Mouse (Mus musculus) kidney, postnatal 0 days (tissue): ENCODE results near the gene 1700067K01Rik. TPM values are rescaled to one million over a fixed set of nuclear protein-coding genes. Genes with fewer than 3 reads are reported as not detected.

Source experiments
- ATAC-seq: fragments of 200-750 bp; cut with Nextera tagmentation; replicated peaks from 2 replicates; pipeline ENCODE4 v1.8.0; 2017; ENCODE audit warnings: low read depth, moderate number of reproducible peaks, moderate TSS enrichment, moderate library complexity; ENCODE audit not compliant: low FRiP score
- DNase-seq: peaks from one replicate; pipeline ENCODE4 v3.0.0-alpha.2; 2016; ENCODE audit warnings: low spot score
- H3K27ac ChIP-seq: fragments of 300-500 bp; sonication (generic); 2 replicates; pipeline ENCODE4 v1.5.1; 2014; ENCODE audit warnings: mild to moderate bottlenecking
- H3K27me3 ChIP-seq: fragments of 300-500 bp; sonication (generic); 2 replicates; pipeline ENCODE4 v1.6.1; 2014; ENCODE audit warnings: low read length, mixed read lengths; ENCODE audit not compliant: insufficient read depth
- H3K36me3 ChIP-seq: fragments of 300-500 bp; sonication (generic); 2 replicates; pipeline ENCODE4 v1.6.1; 2014; ENCODE audit warnings: low read length, mixed read lengths; ENCODE audit not compliant: insufficient read depth
- H3K4me1 ChIP-seq: fragments of 300-500 bp; sonication (generic); replicated peaks from 2 replicates; pipeline ENCODE4 v1.6.1; 2014; ENCODE audit warnings: antibody characterized with exemption, low read length, mixed read lengths; ENCODE audit not compliant: insufficient read depth
- H3K4me2 ChIP-seq: fragments of 300-500 bp; sonication (generic); 2 replicates; pipeline ENCODE4 v1.6.1; 2014; ENCODE audit warnings: mild to moderate bottlenecking, low read length, moderate library complexity, mixed read lengths
- H3K4me3 ChIP-seq: fragments of 300-500 bp; sonication (generic); replicated peaks from 2 replicates; pipeline ENCODE4 v1.5.1; 2014; ENCODE audit warnings: low read depth, low read length
- H3K9ac ChIP-seq: fragments of 300-500 bp; sonication (generic); 2 replicates; pipeline ENCODE4 v1.6.1; 2014; ENCODE audit warnings: low read depth, low read length
- H3K9me3 ChIP-seq: fragments of 300-500 bp; sonication (generic); replicated peaks from 2 replicates; pipeline ENCODE4 v1.6.1; 2016; ENCODE audit warnings: low read length, inconsistent platforms, mixed read lengths
- CTCF ChIP-seq: IDR thresholded peaks from 2 replicates; pipeline ENCODE4 v1.5.1; 2016; ENCODE audit warnings: antibody characterized with exemption, low read depth, mild to moderate bottlenecking, moderate library complexity
- WGBS: fragments of 180-500 bp; shearing (Covaris S2); extraction: QIAGEN DNeasy Blood & Tissue Kit; methylation state at CpG from one replicate; pipeline ENCODE4 v1.1.7; 2014; 5-methylcytosine and 5-hydroxymethylcytosine counted together
- polyA plus RNA-seq: library from polyadenylated mRNA; unstranded; fragments of >200 nt; fragmentation: Nextera tagmentation; extraction: Ambion mirVana; gene quantifications from 2 replicates; pipeline ENCODE4 v1.2.1, GENCODE M21; 2015

Gene 1700067K01Rik
- polyA plus RNA-seq, 1 experiment from 2014 or later = 1.1 TPM

- Histone ChIP-seq H3K4me3 (no peak overlapping the region), H3K9ac (no peak overlapping the region), H3K9me3 (no peaks in the 10 kb centered on the region), H3K27ac (no peak overlapping the region), H3K27me3 (no peaks in the 10 kb centered on the region), H3K4me1 (no peaks in the 10 kb centered on the region), H3K4me2 (no peak overlapping the region), H3K36me3 (peaks cover 30% of the 10 kb centered on the region)
- no peak for ATAC-seq
- DNase-seq = no peak
- WGBS = 67% methylated on average over 2 of the region's 2 CpGs
- TF ChIP-seq CTCF = no peak
These were observed 8.8 kb upstream of the 1700067K01Rik start for GRCm38 (mm10) chr8:83992488-83992887.

- no peaks in the 10 kb centered on the region for H3K27me3 ChIP-seq
- no peak overlapping the region for H3K9ac ChIP-seq
- WGBS = 92% methylated on average over 3 of the region's 3 CpGs
- peaks cover 28% of the 10 kb centered on the region; the same call in 1 of the 2 replicates for H3K36me3 ChIP-seq
- no peak overlapping the region for H3K27ac ChIP-seq
- H3K4me3 ChIP-seq = no peak overlapping the region
- H3K9me3 ChIP-seq = no peaks in the 10 kb centered on the region
- peaks cover 8% of the 10 kb centered on the region; the same call in 1 of the 2 replicates for H3K4me1 ChIP-seq
- TF ChIP-seq CTCF = no peak
- H3K4me2 ChIP-seq = no peak overlapping the region
- no peak for DNase-seq
- no peak for ATAC-seq
These were observed 7.3 kb upstream of the 1700067K01Rik start for GRCm38 (mm10) chr8:83994030-83994429.

- no peak for TF ChIP-seq CTCF
- H3K4me1 ChIP-seq = peaks cover 14% of the 10 kb centered on the region
- no peak overlapping the region for H3K27ac ChIP-seq
- no peaks in the 10 kb centered on the region for H3K27me3 ChIP-seq
- WGBS = 19% methylated on average over 12 of the region's 12 CpGs
- peak overlapping the region; percentile 90 for H3K4me2 ChIP-seq
- H3K9me3 ChIP-seq = no peaks in the 10 kb centered on the region
- peaks cover 10% of the 10 kb centered on the region; the same call in 1 of the 2 replicates for H3K36me3 ChIP-seq
- ATAC-seq (no peak), DNase-seq (no peak)
- peak overlapping the region; percentile 75; the same call in 1 of the 2 replicates for H3K4me3 ChIP-seq
- no peak overlapping the region for H3K9ac ChIP-seq
These were observed 5.3 kb upstream of the 1700067K01Rik start for GRCm38 (mm10) chr8:83995973-83996372.

- Histone ChIP-seq H3K9ac (peak overlapping the region; percentile 76), H3K4me3 (peak overlapping the region; percentile 75), H3K9me3 (no peaks in the 10 kb centered on the region), H3K27me3 (no peaks in the 10 kb centered on the region), H3K4me2 (peak overlapping the region; percentile 90), H3K4me1 (peaks cover 14% of the 10 kb centered on the region), H3K36me3 (peaks cover 9% of the 10 kb centered on the region; the same call in 1 of the 2 replicates), H3K27ac (peak overlapping the region; percentile 94)
- WGBS = under 1% methylated on average over 61 of the region's 103 CpGs
- ATAC-seq (peak; percentile 78), DNase-seq (peak; percentile 90)
- no peak for TF ChIP-seq CTCF
These were observed 4.5 kb upstream of the 1700067K01Rik start for GRCm38 (mm10) chr8:83996567-83997505.

DNA sequence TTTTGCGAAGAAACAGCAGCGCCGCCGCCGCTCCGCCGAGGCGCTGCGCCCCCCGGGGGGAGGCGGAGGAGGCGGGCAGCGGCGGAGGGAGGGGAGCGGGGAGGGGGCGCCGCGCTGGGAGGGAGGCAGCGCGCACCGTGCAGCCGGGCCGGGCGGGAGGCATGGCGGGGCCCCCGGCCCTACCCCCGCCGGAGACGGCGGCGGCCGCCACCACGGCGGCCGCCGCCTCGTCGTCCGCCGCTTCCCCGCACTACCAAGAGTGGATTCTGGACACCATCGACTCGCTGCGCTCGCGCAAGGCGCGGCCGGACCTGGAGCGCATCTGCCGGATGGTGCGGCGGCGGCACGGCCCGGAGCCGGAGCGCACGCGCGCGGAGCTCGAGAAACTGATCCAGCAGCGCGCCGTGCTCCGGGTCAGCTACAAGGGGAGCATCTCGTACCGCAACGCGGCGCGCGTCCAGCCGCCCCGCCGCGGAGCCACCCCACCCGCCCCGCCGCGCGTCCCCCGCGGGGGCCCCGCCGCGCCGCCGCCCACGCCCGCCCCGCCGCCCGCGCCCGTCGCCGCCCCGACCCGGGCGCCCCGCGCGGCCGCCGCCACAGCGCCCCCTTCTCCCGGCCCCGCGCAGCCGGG is 3.7 kb upstream of the 1700067K01Rik start, which contains the start of gene Samd1:
TSS of gene Samd1 (plus strand) at position 162 of the 631 bp plus-strand sequence.
- peak within 1 kb of the TSS; percentile 94 for H3K27ac ChIP-seq
- under 1% methylated on average over 50 of the region's 112 CpGs for WGBS
- H3K9ac ChIP-seq = peak within 1 kb of the TSS; percentile 76
- DNase-seq (no peak), ATAC-seq (0 out of 2 replicates have a peak, but pooled peaks have one; percentile 11)
- H3K36me3 ChIP-seq = 0 out of 2 replicates have a peak, but pooled peaks cover 8% of the 10 kb centered on the region
- no peaks in the 10 kb centered on the region for H3K9me3 ChIP-seq
- H3K4me3 ChIP-seq = peak within 1 kb of the TSS; percentile 75
- peaks cover 14% of the 10 kb centered on the region for H3K4me1 ChIP-seq
- H3K27me3 ChIP-seq = no peaks in the 10 kb centered on the region
- peak within 1 kb of the TSS; percentile 90 for H3K4me2 ChIP-seq
- TF ChIP-seq CTCF = no peak
